Mouse (Mus musculus) myocyte (in vitro differentiated cells): Measurements from ENCODE around the gene Kcnmb1.

ENCODE experiments used
- CEBPB ChIP-seq: IDR thresholded peaks from 2 replicates; pipeline ENCODE4 v1.6.1; 2011; ENCODE audit warnings: mild to moderate bottlenecking, moderate library complexity; ENCODE audit not compliant: poor library complexity, insufficient read depth, severe bottlenecking
- E2F4 ChIP-seq: IDR thresholded peaks from one replicate; pipeline ENCODE4 v1.6.1; 2011; ENCODE audit warnings: mild to moderate bottlenecking, control low read depth, moderate library complexity; ENCODE audit not compliant: insufficient read depth
- MAX ChIP-seq: IDR thresholded peaks from one replicate; pipeline ENCODE4 v1.6.1; 2011; ENCODE audit warnings: low read depth, mild to moderate bottlenecking, control low read depth
- MYOG ChIP-seq, 3 experiments: IDR thresholded peaks; one replicate each; pipeline ENCODE4 v1.6.1; 2011; ENCODE audit warnings: control low read depth in 2 of 3, low read depth in 2 of 3, mild to moderate bottlenecking in 2 of 3; ENCODE audit not compliant: insufficient read length in 2 of 3, control insufficient read depth in 1 of 3, insufficient read depth in 1 of 3
- POLR2A ChIP-seq: IDR thresholded peaks from one replicate; pipeline ENCODE4 v1.6.1; 2011; ENCODE audit warnings: low read depth, mild to moderate bottlenecking, control low read depth, moderate library complexity; ENCODE audit not compliant: insufficient read length
- POLR2AphosphoS2 ChIP-seq: IDR thresholded peaks from one replicate; pipeline ENCODE4 v1.6.1; 2011; ENCODE audit warnings: low read depth, control low read depth; ENCODE audit not compliant: insufficient read length
- REST ChIP-seq: IDR thresholded peaks from one replicate; pipeline ENCODE4 v1.6.1; 2011; ENCODE audit warnings: mild to moderate bottlenecking, control low read depth, moderate library complexity; ENCODE audit not compliant: insufficient read depth, insufficient read length
- SRF ChIP-seq: IDR thresholded peaks from one replicate; pipeline ENCODE4 v1.6.1; 2011; ENCODE audit warnings: low read depth; ENCODE audit not compliant: control insufficient read depth, insufficient read length
- TCF12 ChIP-seq: IDR thresholded peaks from one replicate; pipeline ENCODE4 v1.6.1; 2011; ENCODE audit warnings: mild to moderate bottlenecking, control low read depth; ENCODE audit not compliant: poor library complexity, insufficient read depth, severe bottlenecking
- TCF3 ChIP-seq: IDR thresholded peaks from one replicate; pipeline ENCODE4 v1.6.1; 2011; ENCODE audit warnings: low read depth, control low read depth; ENCODE audit not compliant: insufficient read length
- USF1 ChIP-seq: IDR thresholded peaks from one replicate; pipeline ENCODE4 v1.6.1; 2011; ENCODE audit warnings: low read depth, mild to moderate bottlenecking, control low read depth, moderate library complexity

GRCm38 (mm10) chr11:34009316-34010087 is 46.7 kb downstream of the Kcnmb1 start:
- TF ChIP-seq MYOG (IDR thresholded peaks at IDR 0.05; ENCODE audit: control insufficient read depth in 1 of 3, insufficient read depth in 1 of 3, insufficient read length in 2 of 3, low read depth in 2 of 3): no peak
- TF ChIP-seq POLR2AphosphoS2: no peak
- TF ChIP-seq CEBPB: no peak
- no peak for TF ChIP-seq POLR2A
- TF ChIP-seq TCF12: no peak
- TF ChIP-seq E2F4: no peak
- TF ChIP-seq USF1: no peak
- no peak for TF ChIP-seq SRF
- no peak for TF ChIP-seq MAX
- TF ChIP-seq TCF3: no peak
- TF ChIP-seq REST: no peak
